Mouse (Mus musculus) spleen, postnatal 36 days (tissue): ENCODE measurements around the gene Hacd3.

Source experiments
- DNase-seq, 2 experiments: peaks; one replicate each; pipeline ENCODE4 v3.0.0; 2022; ENCODE audit warnings: low spot score in 2 of 2, mixed read lengths in 1 of 2

Hacd3 gene

GRCm38 (mm10) chr9:65020991-65021886 lies at the start of gene Hacd3:
Gene Hacd3 (minus strand): TSS chr9:65021693.
- DNase-seq, result peak; percentile 84 to 85

GRCm38 (mm10) chr9:65070587-65070986 lies 49.1 kb upstream of the Hacd3 start:
- DNase-seq, result peak in 1 of 2 experiments; percentile 21

GRCm38 (mm10) chr9:65064251-65064650 lies 42.8 kb upstream of the Hacd3 start:
- no peak for DNase-seq

- no peak for DNase-seq
These were observed 29.5 kb upstream of the Hacd3 start for GRCm38 (mm10) chr9:65050981-65051380.

GRCm38 (mm10) chr9:65049422-65049821 lies 27.9 kb upstream of the Hacd3 start:
- no peak for DNase-seq

- no peak for DNase-seq
These were observed 25.5 kb upstream of the Hacd3 start for GRCm38 (mm10) chr9:65046993-65047392.

- no peak for DNase-seq
These were observed 19.9 kb upstream of the Hacd3 start for GRCm38 (mm10) chr9:65041430-65041829.

- no peak for DNase-seq
These were observed 15.4 kb upstream of the Hacd3 start for GRCm38 (mm10) chr9:65036861-65037260.

GRCm38 (mm10) chr9:65036456-65036855 lies 15.0 kb upstream of the Hacd3 start:
- no peak for DNase-seq

GRCm38 (mm10) chr9:65032269-65033108 lies 11.0 kb upstream of the Hacd3 start, which contains the start of gene Dpp8:
Gene Dpp8 (plus strand): TSS chr9:65032414.
- DNase-seq, result peak; percentile 92 to 94

- DNase-seq, result no peak
These were observed 10.4 kb upstream of the Hacd3 start for GRCm38 (mm10) chr9:65031894-65032268.

- peak; percentile 23 to 31 for DNase-seq
These were observed 9.9 kb upstream of the Hacd3 start for GRCm38 (mm10) chr9:65031355-65031754.

GRCm38 (mm10) chr9:65028313-65028712 lies 6.8 kb upstream of the Hacd3 start:
- DNase-seq, result no peak

- no peak for DNase-seq
These were observed 5.7 kb upstream of the Hacd3 start for GRCm38 (mm10) chr9:65027241-65027640.

GRCm38 (mm10) chr9:65023447-65023846 lies 2.0 kb upstream of the Hacd3 start:
- no peak for DNase-seq

GRCm38 (mm10) chr9:65022580-65023135 lies 1.2 kb upstream of the Hacd3 start:
- no peak for DNase-seq

GRCm38 (mm10) chr9:65021887-65022579 lies 540 bp upstream of the Hacd3 start:
- DNase-seq, result peak; percentile 11 to 38

- no peak for DNase-seq
These were observed 1.4 kb downstream of the Hacd3 start for GRCm38 (mm10) chr9:65020128-65020527.

GRCm38 (mm10) chr9:65019146-65019545 lies 2.3 kb downstream of the Hacd3 start:
- no peak for DNase-seq

- DNase-seq, result no peak
These were observed 2.8 kb downstream of the Hacd3 start for GRCm38 (mm10) chr9:65018588-65019121.

- no peak for DNase-seq
These were observed 3.6 kb downstream of the Hacd3 start for GRCm38 (mm10) chr9:65017896-65018295.
